Mouse (Mus musculus) ovary, postnatal 10 days (tissue): ENCODE results near the gene Olfr896-ps1.

Experiments
- DNase-seq: peaks from one replicate; pipeline ENCODE4 v3.0.0; 2022; ENCODE audit warnings: low spot score

Olfr896-ps1 gene

DNA sequence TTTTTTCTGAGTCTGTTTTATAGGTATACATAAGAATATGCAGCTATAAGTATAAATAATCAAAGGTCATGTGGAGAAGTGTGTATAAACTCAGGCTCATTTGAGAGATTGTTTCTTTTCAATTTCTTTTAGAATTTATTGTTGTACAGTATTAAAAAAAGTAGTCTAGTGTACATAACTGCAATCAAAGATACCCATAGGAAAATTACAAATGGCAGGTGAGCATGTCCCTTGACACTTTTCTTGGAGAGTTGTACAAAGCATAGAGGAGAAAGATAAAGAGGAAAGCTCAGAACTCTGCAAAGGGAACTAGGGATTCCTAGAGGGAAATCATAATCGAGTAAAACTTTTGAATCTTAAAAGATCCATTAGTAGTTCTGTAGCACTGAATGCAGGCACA lies at the start of gene Olfr896-ps1:
Gene Olfr896-ps1 (plus strand): TSS at position 301 of the 400 bp plus-strand sequence.
- no peak for DNase-seq

DNA sequence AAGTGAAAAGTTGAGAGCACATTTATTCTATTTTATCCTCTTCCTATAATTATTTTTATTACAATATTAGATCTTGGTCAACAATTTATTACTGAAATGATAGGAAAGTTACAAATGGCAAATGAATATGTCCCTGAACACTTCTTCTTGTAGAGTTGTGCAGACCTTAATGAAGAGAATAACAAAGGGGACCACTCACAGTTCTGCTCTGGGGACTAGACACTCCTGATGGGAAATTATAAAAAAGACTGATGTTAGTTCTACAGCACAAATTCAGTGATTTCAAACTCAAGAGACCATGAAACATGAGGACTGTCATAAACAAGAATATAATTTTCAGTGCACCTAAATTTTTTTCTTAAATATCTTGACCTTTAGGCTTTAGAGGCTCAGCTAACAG lies 38.4 kb upstream of the Olfr896-ps1 start, which contains the start of gene Olfr143:
Gene Olfr143 (plus strand): TSS at position 301 of the 400 bp plus-strand sequence.
- no peak for DNase-seq

DNA sequence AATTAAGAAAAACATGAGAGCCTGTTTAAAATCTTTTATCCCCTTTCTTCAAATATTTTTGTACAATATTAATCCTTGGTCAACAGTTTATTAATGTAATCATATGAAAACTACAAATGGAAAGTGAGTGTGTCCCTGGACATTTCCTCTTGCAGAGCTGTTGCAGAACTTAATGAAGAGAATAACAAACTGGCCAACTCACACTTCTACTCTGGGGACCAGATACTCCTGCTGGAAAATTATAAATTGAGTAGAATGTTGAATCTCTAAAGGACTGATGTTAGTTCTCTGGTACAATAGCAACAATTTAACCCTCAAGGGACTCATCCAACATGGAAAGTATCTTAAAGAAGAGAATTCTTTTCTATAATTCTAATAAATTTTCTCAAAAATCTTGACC lies 23.4 kb upstream of the Olfr896-ps1 start, which contains the start of gene Olfr895:
Gene Olfr895 (plus strand): TSS at position 301 of the 400 bp plus-strand sequence.
- DNase-seq = no peak

- DNase-seq = no peak
Observed at GRCm38 (mm10) chr9:38328760-38329159, 37.9 kb downstream of the Olfr896-ps1 start, which contains the start of gene Olfr25. Gene Olfr25 (plus strand): TSS chr9:38329060.
